Mouse (Mus musculus) MEL (cell line): ENCODE results near the gene Sorcs2. TPM values are rescaled to one million over a fixed set of nuclear protein-coding genes. Genes with fewer than 3 reads are reported as not detected.

Experiments used
- DNase-seq: peaks from one replicate; pipeline ENCODE4 v3.0.0; 2011; ENCODE audit warnings: low read depth, low spot score
- H3K27ac ChIP-seq: 2 replicates; pipeline ENCODE4 v1.5.1; 2012; ENCODE audit warnings: low read depth, mild to moderate bottlenecking, control low read depth, low read length, moderate library complexity; ENCODE audit not compliant: control insufficient read depth
- H3K27me3 ChIP-seq, 2 experiments: fragments of 150-350 bp in 1 of 2; sonication (generic) in 1 of 2; 2 replicates each; pipeline ENCODE4 v1.6.1; 2012; ENCODE audit warnings: low read length in 2 of 2, mild to moderate bottlenecking in 2 of 2, improper control_type of control experiment in 1 of 2, moderate library complexity in 1 of 2; ENCODE audit not compliant: insufficient read depth in 2 of 2, control insufficient read depth in 1 of 2
- H3K36me3 ChIP-seq, 2 experiments: 2 replicates each; pipeline ENCODE4 v1.6.1; 2012 to 2014; ENCODE audit warnings: low read length in 2 of 2, improper control_type of control experiment in 1 of 2, inconsistent platforms in 1 of 2, mild to moderate bottlenecking in 1 of 2; ENCODE audit not compliant: insufficient read depth in 2 of 2, control insufficient read depth in 1 of 2
- H3K4me1 ChIP-seq, 2 experiments: fragments of 150-350 bp in 1 of 2; sonication (generic) in 1 of 2; 2 replicates each; pipeline ENCODE4 v1.6.1; 2012; ENCODE audit warnings: low read length in 2 of 2, improper control_type of control experiment in 1 of 2, mild to moderate bottlenecking in 1 of 2; ENCODE audit not compliant: insufficient read depth in 2 of 2, control insufficient read depth in 1 of 2
- H3K4me3 ChIP-seq, 2 experiments: fragments of 150-350 bp in 1 of 2; sonication (generic) in 1 of 2; 2 replicates each; pipeline ENCODE4 v1.5.1; 2012; ENCODE audit warnings: low read depth in 2 of 2, low read length in 2 of 2, mild to moderate bottlenecking in 2 of 2, moderate library complexity in 2 of 2, control low read depth in 1 of 2, improper control_type of control experiment in 1 of 2; ENCODE audit not compliant: control insufficient read depth in 1 of 2, insufficient read depth in 1 of 2
- H3K79me2 ChIP-seq: 2 replicates; pipeline ENCODE4 v1.6.1; 2012; ENCODE audit warnings: mild to moderate bottlenecking, low read length, moderate library complexity; ENCODE audit not compliant: control insufficient read depth, poor library complexity, insufficient read depth
- H3K9ac ChIP-seq: 2 replicates; pipeline ENCODE4 v1.6.1; 2012; ENCODE audit warnings: low read depth, mild to moderate bottlenecking, control low read depth, low read length, moderate library complexity; ENCODE audit not compliant: control insufficient read depth, poor library complexity, severe bottlenecking
- H3K9me3 ChIP-seq: fragments of 150-350 bp; sonication (generic); replicated peaks from 2 replicates; pipeline ENCODE4 v1.6.1; 2012; ENCODE audit warnings: mild to moderate bottlenecking, low read length, improper control_type of control experiment, moderate library complexity; ENCODE audit not compliant: insufficient read depth
- BHLHE40 ChIP-seq: IDR thresholded peaks from 2 replicates; pipeline ENCODE4 v1.6.1; 2012; ENCODE audit warnings: low read depth, mild to moderate bottlenecking, inconsistent platforms, low read length, improper control_type of control experiment, borderline replicate concordance
- CHD1 ChIP-seq: IDR thresholded peaks from 2 replicates; pipeline ENCODE4 v1.6.1; 2012; ENCODE audit warnings: low read depth, mild to moderate bottlenecking, inconsistent platforms, low read length, improper control_type of control experiment
- CTCF ChIP-seq, 3 experiments: IDR thresholded peaks in 2 of 3; conservative IDR thresholded peaks in 1 of 3; 2 replicates each; pipeline ENCODE4 v1.5.1; 2011 to 2012; ENCODE audit warnings: low read length in 3 of 3, low read depth in 2 of 3, mild to moderate bottlenecking in 2 of 3, improper control_type of control experiment in 1 of 3, inconsistent platforms in 1 of 3, mixed read lengths in 1 of 3, moderate library complexity in 1 of 3; ENCODE audit not compliant: control insufficient read depth in 1 of 3, insufficient read depth in 1 of 3, poor library complexity in 1 of 3, severe bottlenecking in 1 of 3
- E2F4 ChIP-seq: IDR thresholded peaks from 2 replicates; pipeline ENCODE4 v1.6.1; 2011; ENCODE audit warnings: low read depth, low read length, improper control_type of control experiment, borderline replicate concordance
- ETS1 ChIP-seq: IDR thresholded peaks from 2 replicates; pipeline ENCODE4 v1.6.1; 2012; ENCODE audit warnings: low read depth, mild to moderate bottlenecking, inconsistent platforms, low read length, improper control_type of control experiment, moderate library complexity
- GATA1 ChIP-seq: IDR thresholded peaks from 2 replicates; pipeline ENCODE4 v1.6.1; 2011; ENCODE audit warnings: low read depth, low read length, improper control_type of control experiment
- KAT2A ChIP-seq: conservative IDR thresholded peaks from 2 replicates; pipeline ENCODE4 v1.6.1; 2012; ENCODE audit warnings: low read depth, low read length, improper control_type of control experiment, inconsistent platforms
- MAX ChIP-seq: IDR thresholded peaks from 2 replicates; pipeline ENCODE4 v1.6.1; 2011; ENCODE audit warnings: low read length, improper control_type of control experiment
- MEF2A ChIP-seq: IDR thresholded peaks from 2 replicates; pipeline ENCODE4 v1.6.1; 2014; ENCODE audit warnings: low read depth, mild to moderate bottlenecking, inconsistent platforms, low read length, improper control_type of control experiment; ENCODE audit not compliant: poor library complexity, insufficient replicate concordance, severe bottlenecking; ENCODE audit errors: extremely low read depth
- MXI1 ChIP-seq: IDR thresholded peaks from 2 replicates; pipeline ENCODE4 v1.6.1; 2011; ENCODE audit warnings: mild to moderate bottlenecking, low read depth, low read length, improper control_type of control experiment
- POLR2A ChIP-seq, 2 experiments: IDR thresholded peaks; 2 replicates each; pipeline ENCODE4 v1.6.1; 2011 to 2012; ENCODE audit warnings: low read length in 2 of 2, mild to moderate bottlenecking in 2 of 2, control low read depth in 1 of 2, improper control_type of control experiment in 1 of 2, low read depth in 1 of 2, moderate library complexity in 1 of 2; ENCODE audit not compliant: control insufficient read depth in 1 of 2, insufficient read depth in 1 of 2, poor library complexity in 1 of 2
- RAD21 ChIP-seq: IDR thresholded peaks from 2 replicates; pipeline ENCODE4 v1.6.1; 2011; ENCODE audit warnings: mild to moderate bottlenecking, low read depth, low read length, improper control_type of control experiment
- SIN3A ChIP-seq: IDR thresholded peaks from 2 replicates; pipeline ENCODE4 v1.6.1; 2012; ENCODE audit warnings: low read length, improper control_type of control experiment, inconsistent platforms
- SMC3 ChIP-seq: IDR thresholded peaks from 2 replicates; pipeline ENCODE4 v1.6.1; 2011; ENCODE audit warnings: low read depth, low read length, improper control_type of control experiment
- TAL1 ChIP-seq: IDR thresholded peaks from 2 replicates; pipeline ENCODE4 v1.6.1; 2012; ENCODE audit warnings: mild to moderate bottlenecking, inconsistent platforms, low read length, moderate library complexity, mixed read lengths
- TBP ChIP-seq: IDR thresholded peaks from 2 replicates; pipeline ENCODE4 v1.8.0; 2011; ENCODE audit warnings: low read depth, low read length, improper control_type of control experiment
- USF1 ChIP-seq: IDR thresholded peaks from 2 replicates; pipeline ENCODE4 v1.6.1; 2014; ENCODE audit warnings: low read depth, mild to moderate bottlenecking, inconsistent platforms, low read length, improper control_type of control experiment, moderate library complexity
- ZC3H11A ChIP-seq: IDR thresholded peaks from 2 replicates; pipeline ENCODE4 v1.6.1; 2012; ENCODE audit warnings: low read depth, mild to moderate bottlenecking, inconsistent platforms, low read length, improper control_type of control experiment
- ZKSCAN1 ChIP-seq: IDR thresholded peaks from 2 replicates; pipeline ENCODE4 v1.6.1; 2012; ENCODE audit warnings: low read depth, mild to moderate bottlenecking, inconsistent platforms, low read length, improper control_type of control experiment, moderate library complexity
- ZNF384 ChIP-seq: IDR thresholded peaks from 2 replicates; pipeline ENCODE4 v1.6.1; 2012; ENCODE audit warnings: low read depth, mild to moderate bottlenecking, inconsistent platforms, low read length, improper control_type of control experiment
- polyA plus RNA-seq, 2 experiments: library from polyadenylated mRNA; stranded (reverse) in 1 of 2; unstranded in 1 of 2; fragments of >175 nt in 1 of 2; fragments of >200 nt in 1 of 2; gene quantifications; 2 replicates each; pipeline versions ENCODE4 v1.2.1 to v1.2.4; 2012; ENCODE audit warnings: low replicate concordance in 2 of 2, low read depth in 1 of 2; ENCODE audit not compliant: insufficient read length in 2 of 2, insufficient read depth in 1 of 2, missing spikeins in 1 of 2
- total RNA-seq: library from RNA; depleted of rRNA; stranded (reverse); fragments of 300-350 nt; gene quantifications from 2 replicates; pipeline ENCODE4 v1.2.3, GENCODE M21; 2012

Sorcs2 gene
- total and polyA plus RNA-seq, 3 experiments: not detected

GRCm38 (mm10) chr5:36166346-36167013, 231.5 kb downstream of the Sorcs2 start:
- no peaks in the 10 kb centered on the region for H3K79me2 ChIP-seq
- DNase-seq: no peak
- H3K9me3 ChIP-seq: no peaks in the 10 kb centered on the region; the same call in 1 of the 2 replicates
- no peaks in the 10 kb centered on the region for H3K4me1 ChIP-seq
- no peak overlapping the region for H3K4me3 ChIP-seq
- TF ChIP-seq CTCF (IDR thresholded peaks at IDR 0.05 in 2 of 3, conservative IDR thresholded peaks at IDR 0.05 in 1 of 3; ENCODE audit: control insufficient read depth in 1 of 3, insufficient read depth in 1 of 3, low read depth in 2 of 3, low read length in 3 of 3, poor library complexity in 1 of 3, severe bottlenecking in 1 of 3) (no peak), ZNF384 (no peak), MEF2A (no peak), SIN3A (no peak), TBP (no peak), SMC3 (no peak), TAL1 (no peak), POLR2A (IDR thresholded peaks at IDR 0.05; ENCODE audit: control insufficient read depth in 1 of 2, insufficient read depth in 1 of 2, low read depth in 1 of 2, low read length in 2 of 2, poor library complexity in 1 of 2) (no peak), CHD1 (no peak), ZC3H11A (no peak), USF1 (no peak), GATA1 (no peak), RAD21 (no peak), MAX (no peak), ZKSCAN1 (no peak), MXI1 (no peak), KAT2A (no peak), BHLHE40 (no peak)
- no peak overlapping the region for H3K27ac ChIP-seq
- H3K9ac ChIP-seq: no peak overlapping the region
- no peaks in the 10 kb centered on the region for H3K36me3 ChIP-seq
- no peaks in the 10 kb centered on the region for H3K27me3 ChIP-seq

GRCm38 (mm10) chr5:36165424-36166302, 232.3 kb downstream of the Sorcs2 start:
- Histone ChIP-seq H3K4me3 (no peak overlapping the region), H3K27ac (no peak overlapping the region), H3K9me3 (no peaks in the 10 kb centered on the region; the same call in 1 of the 2 replicates), H3K27me3 (no peaks in the 10 kb centered on the region), H3K4me1 (no peaks in the 10 kb centered on the region), H3K9ac (no peak overlapping the region), H3K79me2 (no peaks in the 10 kb centered on the region), H3K36me3 (no peaks in the 10 kb centered on the region)
- DNase-seq: no peak
- TF ChIP-seq E2F4: no peak
- no peak for TF ChIP-seq ETS1
- TF ChIP-seq, all 39 proteins: peak for 0
